Mouse (Mus musculus): ENCODE measurements around the gene Ahnak. TPM values are rescaled to one million over a fixed set of nuclear protein-coding genes. Genes with fewer than 3 reads are reported as not detected.
"Not testable (repeated sequence)": the region's sequence is repeated elsewhere in the genome, so short reads cannot be mapped to it uniquely, and the experiment has no call there.

The Ahnak gene
- total RNA-seq, 2 experiments from 2014 or later: 212 to 217 TPM

- TF ChIP-seq CTCF (IDR thresholded peaks at IDR 0.05): no peak; the same call in none of the 2 replicates
- peak; percentile 92 for DNase-seq
- peak overlapping the region; percentile 78 for H3K27ac ChIP-seq
- intact Hi-C loops (cut with DNase I): loop anchor here (1.0 kb wide), 2 partner anchors 90 to 106 kb away; no protein-coding TSS in a partner anchor
- peak overlapping the region; percentile 58 for H3K4me3 ChIP-seq
Observed at GRCm38 (mm10) chr19:9082191-9083009, 93.3 kb downstream of the Ahnak start.

DNA sequence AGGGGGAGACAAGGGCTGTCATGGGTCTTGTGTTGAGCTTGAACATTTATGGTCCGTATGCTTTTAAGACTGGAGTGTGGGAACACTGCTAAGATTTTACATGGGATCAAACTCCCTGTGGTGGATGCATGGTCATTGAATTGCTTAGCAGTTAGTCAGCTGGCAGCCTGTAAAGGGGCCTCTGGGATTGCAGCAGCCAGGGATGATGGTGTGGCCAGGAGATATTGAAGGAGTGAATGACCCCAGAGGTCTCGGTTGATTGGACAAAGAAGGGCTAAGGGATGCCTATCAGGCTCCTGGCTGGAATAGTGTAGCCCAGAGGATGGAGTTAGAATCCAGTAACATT, 93.9 kb downstream of the Ahnak start:
- H3K4me3 ChIP-seq: peak overlapping the region; percentile 58
- DNase-seq: peak; percentile 19
- H3K27ac ChIP-seq: peak overlapping the region; percentile 78
- intact Hi-C loops (cut with DNase I): no loop called here
- TF ChIP-seq CTCF (IDR thresholded peaks at IDR 0.05): no peak

DNA sequence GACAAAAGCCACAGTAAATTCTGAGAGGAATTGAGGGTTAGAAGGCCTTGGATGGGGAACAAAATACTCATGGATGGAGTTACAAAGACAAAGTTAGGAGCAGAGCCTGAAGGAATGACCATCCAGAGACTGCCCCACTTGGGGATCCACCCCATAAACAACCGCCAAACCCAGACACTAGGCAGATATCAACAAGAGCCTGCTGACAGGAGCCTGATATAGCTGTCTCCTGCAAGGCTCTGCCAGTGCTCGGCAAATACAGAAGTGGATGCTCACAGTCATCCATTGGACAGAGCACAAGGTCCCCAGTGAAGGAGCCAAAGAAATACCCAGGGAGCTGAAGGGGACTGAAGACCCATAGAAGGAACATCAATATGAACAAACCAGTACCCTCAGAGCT, 94.8 kb downstream of the Ahnak start:
- H3K4me3 ChIP-seq; intact Hi-C loops (cut with DNase I); H3K27ac ChIP-seq: not testable (repeated sequence)
- DNase-seq: peak; percentile 7

- Histone ChIP-seq H3K4me3 (no peak within 1 kb of the TSS), H3K27ac (no peak within 1 kb of the TSS)
- intact Hi-C loops (cut with DNase I): no loop called here
- no peak for TF ChIP-seq CTCF (IDR thresholded peaks at IDR 0.05)
- peak; percentile 14 for DNase-seq
Observed at GRCm38 (mm10) chr19:9087821-9088220, 98.7 kb downstream of the Ahnak start, which contains the start of gene Scgb1a1. Gene Scgb1a1 (minus strand): TSS chr19:9087958.

DNA sequence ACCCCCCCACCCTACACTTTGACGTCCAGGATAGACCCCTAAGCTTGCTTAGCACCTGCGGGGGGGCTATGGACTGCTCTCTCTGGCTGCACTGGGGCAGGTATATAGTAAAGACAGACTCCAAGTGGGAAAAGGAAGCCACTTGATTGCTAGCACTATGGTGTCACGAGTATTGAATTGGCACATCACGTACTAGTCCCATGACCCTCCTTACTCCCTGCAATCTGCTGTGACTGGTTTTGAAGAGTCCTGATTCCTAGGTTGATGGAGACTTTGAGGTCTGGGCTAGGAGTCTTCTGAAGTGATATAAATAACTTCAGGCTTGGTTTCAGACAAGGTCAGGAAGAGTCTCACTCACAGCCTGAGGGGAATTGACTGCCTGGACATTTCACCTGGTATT, 101.1 kb downstream of the Ahnak start:
- Histone ChIP-seq H3K27ac (no peak overlapping the region), H3K4me3 (no peak overlapping the region)
- peak; percentile 8 for DNase-seq
- intact Hi-C loops (cut with DNase I): no loop called here
- no peak for TF ChIP-seq CTCF (IDR thresholded peaks at IDR 0.05)

GRCm38 (mm10) chr19:9090709-9091108, 101.6 kb downstream of the Ahnak start:
- Histone ChIP-seq H3K27ac (no peak overlapping the region), H3K4me3 (no peak overlapping the region)
- intact Hi-C loops (cut with DNase I): no loop called here
- peak; percentile 13 for DNase-seq
- no peak for TF ChIP-seq CTCF (IDR thresholded peaks at IDR 0.05)

- DNase-seq: peak; percentile 3
- Histone ChIP-seq H3K4me3 (no peak overlapping the region), H3K27ac (no peak overlapping the region)
- no peak for TF ChIP-seq CTCF (IDR thresholded peaks at IDR 0.05)
- intact Hi-C loops (cut with DNase I): no loop called here
Observed at GRCm38 (mm10) chr19:9095111-9095510, 106.0 kb downstream of the Ahnak start.

- intact Hi-C loops (cut with DNase I): no loop called here
- no peak overlapping the region for H3K4me3 ChIP-seq
- DNase-seq: peak; percentile 27
- no peak for TF ChIP-seq CTCF (IDR thresholded peaks at IDR 0.05)
- H3K27ac ChIP-seq: no peak overlapping the region
Observed at GRCm38 (mm10) chr19:9097441-9097840, 108.4 kb downstream of the Ahnak start.

DNA sequence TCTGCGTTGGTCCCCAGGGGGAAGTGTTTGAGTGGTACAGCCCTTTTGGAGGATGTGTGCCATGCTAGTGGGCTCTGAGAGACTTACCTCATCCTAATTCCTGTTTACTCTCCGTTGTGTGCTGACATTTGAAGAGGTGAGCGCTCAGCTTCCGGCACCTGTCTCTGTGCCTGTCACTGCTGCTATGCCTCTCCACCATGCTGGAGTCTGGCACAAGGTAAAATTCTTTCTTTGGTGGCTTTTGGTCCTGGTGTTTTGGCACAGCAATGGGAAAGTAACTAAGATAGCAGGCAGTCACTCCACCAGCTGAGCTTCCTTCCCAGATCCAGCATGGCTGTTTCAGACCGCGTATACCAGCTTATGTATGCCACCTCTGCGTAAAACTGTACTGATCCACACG, 110.7 kb downstream of the Ahnak start:
- peak; percentile 5 for DNase-seq
- intact Hi-C loops (cut with DNase I): loop anchor here (10.0 kb wide), 1 partner anchor 385 kb away; no protein-coding TSS in a partner anchor
- 0 out of 2 replicates have a peak overlapping the region, but pooled peaks have one; percentile 3 for H3K27ac ChIP-seq
- no peak overlapping the region for H3K4me3 ChIP-seq
- no peak for TF ChIP-seq CTCF (IDR thresholded peaks at IDR 0.05)

DNA sequence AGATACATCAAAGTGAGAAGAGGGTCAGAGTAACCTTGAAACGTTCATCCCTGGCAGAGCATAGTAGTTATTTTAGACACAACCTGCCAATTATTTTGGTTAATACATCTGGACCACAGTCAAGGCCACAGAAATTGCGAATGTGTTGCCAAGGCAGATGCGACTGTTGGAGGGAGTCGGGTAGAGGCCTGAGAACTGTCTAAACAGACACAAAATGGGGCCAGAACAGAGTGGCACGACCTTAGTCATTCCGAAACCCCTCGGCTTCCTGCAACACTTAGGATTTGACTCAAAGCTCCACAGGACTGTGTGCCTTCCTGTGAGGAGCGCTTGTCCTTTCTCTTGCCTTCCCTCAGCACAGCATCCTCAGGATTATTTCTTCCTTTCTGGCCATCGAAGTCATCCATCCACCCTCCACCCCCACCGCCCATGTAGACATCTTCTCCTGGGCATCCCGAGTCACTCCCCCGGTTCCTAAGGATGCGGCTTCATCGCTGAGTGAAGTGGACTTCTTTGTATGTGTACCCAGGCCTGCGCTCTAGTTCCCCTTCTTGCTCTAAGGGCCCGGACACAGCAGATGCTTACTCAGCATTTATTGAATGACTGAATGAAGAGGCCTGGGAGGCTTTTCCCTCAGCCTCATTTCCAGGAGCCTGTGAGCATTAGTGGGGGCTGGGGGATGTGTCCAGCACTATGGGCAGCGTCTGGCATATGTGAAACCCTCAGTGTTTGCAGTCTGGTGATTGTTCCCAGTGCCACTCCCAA, 111.4 kb downstream of the Ahnak start:
- DNase-seq: peak; percentile 12
- no peak for TF ChIP-seq CTCF (IDR thresholded peaks at IDR 0.05)
- H3K27ac ChIP-seq: 0 out of 2 replicates have a peak overlapping the region, but pooled peaks have one; percentile 8
- intact Hi-C loops (cut with DNase I): loop anchor here (10.0 kb wide), 1 partner anchor 386 kb away; no protein-coding TSS in a partner anchor
- H3K4me3 ChIP-seq: no peak overlapping the region

- DNase-seq: no peak
- Histone ChIP-seq H3K4me3 (no peak overlapping the region), H3K27ac (no peak overlapping the region)
- intact Hi-C loops (cut with DNase I): loop anchor here (10.0 kb wide), 1 partner anchor 386 kb away; no protein-coding TSS in a partner anchor
- no peak for TF ChIP-seq CTCF (IDR thresholded peaks at IDR 0.05)
Observed at GRCm38 (mm10) chr19:9101062-9101457, 112.0 kb downstream of the Ahnak start.

DNA sequence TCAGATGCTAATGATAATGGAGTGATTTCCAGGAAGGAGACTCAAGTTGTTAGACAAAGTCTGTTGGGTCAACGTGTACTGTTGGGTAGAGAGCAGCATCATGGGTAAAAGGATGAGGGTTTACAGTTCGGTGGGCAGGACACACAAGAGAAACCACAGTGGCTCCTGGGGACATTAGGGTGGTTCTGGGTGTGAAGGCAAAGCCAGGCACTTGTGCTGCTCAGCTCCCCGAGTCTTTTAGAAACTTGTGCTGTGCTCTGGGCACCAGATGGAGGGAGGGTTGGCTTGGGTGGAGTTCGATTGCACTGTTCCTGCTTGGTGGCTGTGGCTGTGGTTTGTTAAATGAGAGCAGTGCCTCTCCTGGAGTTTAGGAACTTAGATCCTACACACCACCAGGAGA, 114.9 kb downstream of the Ahnak start:
- DNase-seq: peak; percentile 20
- no peak for TF ChIP-seq CTCF (IDR thresholded peaks at IDR 0.05)
- H3K27ac ChIP-seq: peak overlapping the region; percentile 80
- intact Hi-C loops (cut with DNase I): loop anchor here (10.0 kb wide), 1 partner anchor 389 kb away; no protein-coding TSS in a partner anchor
- no peak overlapping the region for H3K4me3 ChIP-seq
